Mouse (Mus musculus) duodenum, adult 2 months (tissue): ENCODE measurements around the gene Casp12. TPM values are rescaled to one million over a fixed set of nuclear protein-coding genes. Genes with fewer than 3 reads are reported as not detected.

Source experiments
- polyA plus RNA-seq: library from polyadenylated mRNA; depleted of rRNA; stranded (reverse); fragments of >200 nt; gene quantifications from 2 replicates; pipeline ENCODE4 v1.2.3, GENCODE M21; 2012; ENCODE audit warnings: low replicate concordance; rRNA removed

Casp12 gene
- polyA plus RNA-seq, result 0.12 and 0.22 TPM in 2 replicates

GRCm38 (mm10) chr9:5345291-5345898 lies at the start of gene Casp12:
Gene Casp12 (plus strand): TSS chr9:5345430.

GRCm38 (mm10) chr9:5298329-5299131 lies 46.7 kb upstream of the Casp12 start, which contains the start of gene Casp1:
Gene Casp1 (plus strand): TSS chr9:5298517.

GRCm38 (mm10) chr9:5308561-5308960 lies 36.7 kb upstream of the Casp12 start, which contains the start of gene Casp4:
Gene Casp4 (plus strand): TSS chr9:5308828.

Other genes starting within 250 kb of the Casp12 start
- gene Casp1, start 46.9 kb upstream of the Casp12 start, polyA plus RNA-seq, result 0.85 and 1.2 TPM in 2 replicates
- 0.83 and 1.9 TPM in 2 replicates for gene Casp4, start 36.6 kb upstream of the Casp12 start, polyA plus RNA-seq